Mouse (Mus musculus): ENCODE results near the gene Kcnh1. TPM values are rescaled to one million over a fixed set of nuclear protein-coding genes. Genes with fewer than 3 reads are reported as not detected.

The Kcnh1 gene
- polyA plus RNA-seq, 1 experiment from 2014 or later: not detected

GRCm38 (mm10) chr1:192480072-192480784 is 289.7 kb downstream of the Kcnh1 start:
- no peak for ATAC-seq
- no peaks in the 10 kb centered on the region for H3K36me3 ChIP-seq
- H3K9me3 ChIP-seq (replicated peaks): no peaks in the 10 kb centered on the region
- 64% methylated on average over 8 of the region's 8 CpGs for WGBS (ENCODE audit: insufficient replicate concordance)
- no peaks in the 10 kb centered on the region for H3K27me3 ChIP-seq (replicated peaks)
- no peak overlapping the region for H3K4me2 ChIP-seq
- no peak overlapping the region for H3K27ac ChIP-seq
- H3K9ac ChIP-seq: no peak overlapping the region
- no peak overlapping the region for H3K4me3 ChIP-seq
- no peaks in the 10 kb centered on the region for H3K4me1 ChIP-seq

- no peaks in the 10 kb centered on the region for H3K27me3 ChIP-seq (replicated peaks)
- H3K9me3 ChIP-seq (replicated peaks): no peaks in the 10 kb centered on the region
- no peaks in the 10 kb centered on the region for H3K36me3 ChIP-seq
- no peak overlapping the region for H3K4me3 ChIP-seq
- ATAC-seq: no peak
- no peak overlapping the region for H3K9ac ChIP-seq
- no peak overlapping the region for H3K4me2 ChIP-seq
- H3K27ac ChIP-seq: no peak overlapping the region
- no peaks in the 10 kb centered on the region for H3K4me1 ChIP-seq
Measured at GRCm38 (mm10) chr1:192481446-192481845, 290.9 kb downstream of the Kcnh1 start.

GRCm38 (mm10) chr1:192485030-192485429 is 294.5 kb downstream of the Kcnh1 start:
- 58% methylated on average over 3 of the region's 3 CpGs for WGBS (ENCODE audit: insufficient replicate concordance)
- Histone ChIP-seq H3K27ac (no peak overlapping the region), H3K4me2 (no peak overlapping the region), H3K27me3 (replicated peaks) (no peaks in the 10 kb centered on the region), H3K36me3 (no peaks in the 10 kb centered on the region), H3K9me3 (replicated peaks) (no peaks in the 10 kb centered on the region), H3K4me3 (no peak overlapping the region), H3K4me1 (no peaks in the 10 kb centered on the region), H3K9ac (no peak overlapping the region)
- no peak for ATAC-seq

- no peak for ATAC-seq
- no peaks in the 10 kb centered on the region for H3K27me3 ChIP-seq (replicated peaks)
- 92% methylated on average over 11 of the region's 11 CpGs for WGBS (ENCODE audit: insufficient replicate concordance)
- H3K4me2 ChIP-seq: no peak overlapping the region
- no peak overlapping the region for H3K27ac ChIP-seq
- H3K4me1 ChIP-seq: no peaks in the 10 kb centered on the region
- H3K36me3 ChIP-seq: no peaks in the 10 kb centered on the region
- H3K4me3 ChIP-seq: no peak overlapping the region
- H3K9ac ChIP-seq: no peak overlapping the region
- no peaks in the 10 kb centered on the region for H3K9me3 ChIP-seq (replicated peaks)
Measured at GRCm38 (mm10) chr1:192487571-192487970, 297.0 kb downstream of the Kcnh1 start.

GRCm38 (mm10) chr1:192489908-192490825 is 299.6 kb downstream of the Kcnh1 start:
- H3K27me3 ChIP-seq (replicated peaks): no peaks in the 10 kb centered on the region
- no peak overlapping the region for H3K27ac ChIP-seq
- WGBS (ENCODE audit: insufficient replicate concordance): 46% methylated on average over 13 of the region's 13 CpGs
- H3K9me3 ChIP-seq (replicated peaks): no peaks in the 10 kb centered on the region
- no peaks in the 10 kb centered on the region for H3K36me3 ChIP-seq
- H3K4me2 ChIP-seq: no peak overlapping the region
- no peak overlapping the region for H3K9ac ChIP-seq
- no peak for ATAC-seq
- H3K4me1 ChIP-seq: no peaks in the 10 kb centered on the region
- H3K4me3 ChIP-seq: no peak overlapping the region

GRCm38 (mm10) chr1:192497505-192497904 is 306.9 kb downstream of the Kcnh1 start:
- 71% methylated on average over 2 of the region's 2 CpGs for WGBS (ENCODE audit: insufficient replicate concordance)
- Histone ChIP-seq H3K36me3 (no peaks in the 10 kb centered on the region), H3K27ac (no peak overlapping the region), H3K9me3 (replicated peaks) (no peaks in the 10 kb centered on the region), H3K4me1 (no peaks in the 10 kb centered on the region), H3K4me2 (no peak overlapping the region), H3K27me3 (replicated peaks) (no peaks in the 10 kb centered on the region), H3K9ac (no peak overlapping the region), H3K4me3 (no peak overlapping the region)
- no peak for ATAC-seq

GRCm38 (mm10) chr1:192502016-192502415 is 311.4 kb downstream of the Kcnh1 start:
- Histone ChIP-seq H3K36me3 (no peaks in the 10 kb centered on the region), H3K4me3 (no peak overlapping the region), H3K27me3 (replicated peaks) (no peaks in the 10 kb centered on the region), H3K27ac (no peak overlapping the region), H3K4me2 (no peak overlapping the region), H3K9ac (no peak overlapping the region), H3K9me3 (replicated peaks) (no peaks in the 10 kb centered on the region), H3K4me1 (no peaks in the 10 kb centered on the region)
- no peak for ATAC-seq
- 61% methylated on average over 9 of the region's 9 CpGs for WGBS (ENCODE audit: insufficient replicate concordance)

- no peaks in the 10 kb centered on the region for H3K4me1 ChIP-seq
- H3K4me2 ChIP-seq: no peak overlapping the region
- H3K9ac ChIP-seq: no peak overlapping the region
- no peak overlapping the region for H3K27ac ChIP-seq
- no peaks in the 10 kb centered on the region for H3K9me3 ChIP-seq (replicated peaks)
- ATAC-seq: no peak
- no peaks in the 10 kb centered on the region for H3K27me3 ChIP-seq (replicated peaks)
- no peaks in the 10 kb centered on the region for H3K36me3 ChIP-seq
- H3K4me3 ChIP-seq: no peak overlapping the region
Measured at GRCm38 (mm10) chr1:192502835-192503234, 312.3 kb downstream of the Kcnh1 start.

GRCm38 (mm10) chr1:192503651-192504050 is 313.1 kb downstream of the Kcnh1 start:
- H3K4me1 ChIP-seq: no peaks in the 10 kb centered on the region
- WGBS (ENCODE audit: insufficient replicate concordance): 58% methylated on average over 4 of the region's 4 CpGs
- no peak overlapping the region for H3K9ac ChIP-seq
- no peak overlapping the region for H3K4me3 ChIP-seq
- no peaks in the 10 kb centered on the region for H3K9me3 ChIP-seq (replicated peaks)
- no peak overlapping the region for H3K4me2 ChIP-seq
- no peaks in the 10 kb centered on the region for H3K36me3 ChIP-seq
- ATAC-seq: no peak
- H3K27ac ChIP-seq: no peak overlapping the region
- H3K27me3 ChIP-seq (replicated peaks): no peaks in the 10 kb centered on the region

GRCm38 (mm10) chr1:192512821-192513220 is 322.2 kb downstream of the Kcnh1 start:
- ATAC-seq: no peak
- WGBS (ENCODE audit: insufficient replicate concordance): 90% methylated on average over 1 of the region's 1 CpGs
- no peak overlapping the region for H3K4me2 ChIP-seq
- H3K27me3 ChIP-seq (replicated peaks): no peaks in the 10 kb centered on the region
- no peaks in the 10 kb centered on the region for H3K36me3 ChIP-seq
- no peak overlapping the region for H3K4me3 ChIP-seq
- H3K27ac ChIP-seq: no peak overlapping the region
- no peaks in the 10 kb centered on the region for H3K4me1 ChIP-seq
- H3K9me3 ChIP-seq (replicated peaks): no peaks in the 10 kb centered on the region
- H3K9ac ChIP-seq: no peak overlapping the region

- Histone ChIP-seq H3K4me3 (no peak overlapping the region), H3K36me3 (no peaks in the 10 kb centered on the region), H3K4me2 (no peak overlapping the region), H3K27ac (no peak overlapping the region), H3K4me1 (no peaks in the 10 kb centered on the region), H3K9me3 (replicated peaks) (no peaks in the 10 kb centered on the region), H3K27me3 (replicated peaks) (no peaks in the 10 kb centered on the region), H3K9ac (no peak overlapping the region)
- WGBS (ENCODE audit: insufficient replicate concordance): 57% methylated on average over 3 of the region's 3 CpGs
- ATAC-seq: no peak
Measured at GRCm38 (mm10) chr1:192515373-192515772, 324.8 kb downstream of the Kcnh1 start.

- no peak for ATAC-seq
- H3K9me3 ChIP-seq (replicated peaks): no peaks in the 10 kb centered on the region
- WGBS (ENCODE audit: insufficient replicate concordance): 54% methylated on average over 1 of the region's 1 CpGs
Measured at GRCm38 (mm10) chr1:192519713-192520112, 329.1 kb downstream of the Kcnh1 start.

More at GRCm38 (mm10) chr1:192519713-192520112, 329.1 kb downstream of the Kcnh1 start:
- Histone ChIP-seq H3K4me2 (no peak overlapping the region), H3K36me3 (no peaks in the 10 kb centered on the region), H3K4me3 (no peak overlapping the region), H3K4me1 (no peaks in the 10 kb centered on the region), H3K27ac (no peak overlapping the region), H3K27me3 (replicated peaks) (no peaks in the 10 kb centered on the region), H3K9ac (no peak overlapping the region)
